Mouse (Mus musculus) spleen, postnatal 4 days (tissue): ENCODE measurements around the gene Ywhae.

Source experiments
- DNase-seq, 2 experiments: peaks; one replicate each; pipeline ENCODE4 v3.0.0; 2022; ENCODE audit warnings: low spot score in 2 of 2

Ywhae gene

GRCm38 (mm10) chr11:75794602-75795320 lies 62.1 kb downstream of the Ywhae start:
- DNase-seq, result no peak

- no peak for DNase-seq
These were observed 62.6 kb downstream of the Ywhae start for GRCm38 (mm10) chr11:75795321-75795636.

GRCm38 (mm10) chr11:75796029-75796445 lies 63.4 kb downstream of the Ywhae start, which contains the start of gene Doc2b:
Gene Doc2b, minus strand, starts transcription at chr11:75796049.
- no peak for DNase-seq

- no peak for DNase-seq
These were observed 64.0 kb downstream of the Ywhae start for GRCm38 (mm10) chr11:75796536-75797246.

- no peak for DNase-seq
These were observed 68.7 kb downstream of the Ywhae start for GRCm38 (mm10) chr11:75801369-75801768.

GRCm38 (mm10) chr11:75801771-75802550 lies 69.3 kb downstream of the Ywhae start:
- no peak for DNase-seq

GRCm38 (mm10) chr11:75807486-75807885 lies 74.8 kb downstream of the Ywhae start:
- DNase-seq, result no peak

GRCm38 (mm10) chr11:75810526-75810925 lies 77.9 kb downstream of the Ywhae start:
- DNase-seq, result no peak

- DNase-seq, result peak in 1 of 2 experiments; percentile 45
These were observed 79.2 kb downstream of the Ywhae start for GRCm38 (mm10) chr11:75811900-75812299.

- no peak for DNase-seq
These were observed 80.4 kb downstream of the Ywhae start for GRCm38 (mm10) chr11:75813085-75813484.
